Mouse (Mus musculus) testis, postnatal 10 days (tissue): ENCODE measurements around the gene Gm13101.
A peak's percentile ranks its signal among the peaks of the same experiment; 100 is the strongest.
"Not testable (repeated sequence)": the region's sequence is repeated elsewhere in the genome, so short reads cannot be mapped to it uniquely, and the experiment has no call there.

Experiments used
- DNase-seq: peaks from one replicate; pipeline ENCODE4 v3.0.0; 2021; ENCODE audit warnings: low spot score

The Gm13101 gene

DNA sequence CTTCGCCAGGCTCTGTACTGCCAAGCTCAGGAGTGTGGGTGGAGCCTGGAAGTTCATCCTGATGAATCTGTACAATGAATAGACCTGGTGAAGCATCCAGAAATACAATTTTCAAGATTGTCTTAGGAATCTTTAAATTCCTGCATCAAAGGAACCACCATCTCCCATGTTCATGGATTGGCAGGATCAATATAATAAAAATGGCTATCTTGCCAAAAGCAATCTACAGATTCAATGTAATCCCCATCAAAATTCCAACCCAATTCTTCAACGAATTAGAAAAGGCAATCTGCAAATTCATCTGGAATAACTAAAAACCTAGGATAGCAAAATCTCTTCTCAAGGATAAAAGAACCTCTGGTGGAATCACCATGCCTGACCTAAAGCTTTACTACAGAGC lies at the start of gene Gm13101:
TSS of gene Gm13101 (minus strand) at position 101 of the 400 bp plus-strand sequence.
- DNase-seq: not testable (repeated sequence)

DNA sequence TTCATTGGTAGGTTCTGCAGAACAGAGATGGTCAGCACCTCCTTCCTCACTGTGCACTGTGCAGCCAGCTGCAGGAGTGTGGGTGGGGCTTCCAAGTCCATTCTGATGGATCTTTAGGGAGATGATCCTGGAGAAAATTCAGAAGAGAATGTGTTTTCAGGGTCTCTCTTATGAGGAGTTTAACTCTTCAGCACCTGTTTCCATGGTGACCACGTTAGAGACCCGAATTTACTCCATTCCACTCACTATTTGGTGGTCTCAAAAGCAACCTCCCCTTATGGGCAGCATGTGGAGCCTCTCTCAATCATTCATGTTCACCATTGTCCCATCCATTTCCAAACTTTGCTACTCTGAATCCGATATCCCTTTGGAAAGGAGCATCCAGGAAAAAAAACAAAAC lies 27.5 kb upstream of the Gm13101 start, which contains the start of gene Pramef17:
TSS of gene Pramef17 (minus strand) at position 101 of the 400 bp plus-strand sequence.
- DNase-seq: not testable (repeated sequence)

DNA sequence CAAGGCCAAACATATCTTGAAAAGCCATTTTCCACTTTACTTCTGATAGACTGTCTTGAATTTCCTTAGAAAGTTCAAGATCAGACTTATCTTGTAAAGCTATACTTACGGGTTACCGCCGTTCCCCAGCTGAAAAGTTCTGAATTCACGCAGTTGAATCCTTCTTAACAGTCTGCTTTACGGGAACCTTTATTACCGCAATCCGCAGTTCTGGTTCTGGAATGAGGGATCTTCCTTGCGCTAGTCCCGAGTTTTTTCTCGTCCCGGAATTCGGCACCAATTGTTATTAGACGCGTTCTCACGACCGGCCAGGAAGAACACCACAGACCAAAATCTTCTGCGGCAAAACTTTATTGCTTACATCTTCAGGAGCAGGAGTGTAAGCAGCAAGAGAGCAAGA lies 21.4 kb upstream of the Gm13101 start:
- DNase-seq: peak; percentile 80

DNA sequence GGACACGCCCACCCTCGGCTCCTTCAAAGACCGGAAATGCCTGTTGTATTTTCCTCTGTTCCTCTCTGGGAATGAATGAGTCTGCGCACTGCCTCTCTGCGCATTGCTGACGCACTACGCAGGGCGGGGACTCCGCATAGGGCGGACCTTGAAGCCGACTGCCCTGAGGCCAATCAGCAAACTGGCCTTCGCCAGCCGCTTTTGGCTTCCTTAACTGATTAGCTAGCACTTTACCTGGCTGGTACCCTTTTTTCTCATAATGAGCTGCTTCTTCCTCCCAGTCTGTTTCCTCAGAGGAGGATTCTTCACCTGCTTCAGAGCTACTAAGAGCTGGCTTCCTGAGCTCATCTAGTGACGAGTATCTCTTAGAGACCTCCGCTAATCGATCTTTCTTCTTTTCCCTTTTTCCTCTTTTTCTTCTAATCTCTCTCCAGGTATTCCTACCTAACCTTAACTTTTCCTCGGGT lies 20.8 kb upstream of the Gm13101 start:
- peak; percentile 43 for DNase-seq

DNA sequence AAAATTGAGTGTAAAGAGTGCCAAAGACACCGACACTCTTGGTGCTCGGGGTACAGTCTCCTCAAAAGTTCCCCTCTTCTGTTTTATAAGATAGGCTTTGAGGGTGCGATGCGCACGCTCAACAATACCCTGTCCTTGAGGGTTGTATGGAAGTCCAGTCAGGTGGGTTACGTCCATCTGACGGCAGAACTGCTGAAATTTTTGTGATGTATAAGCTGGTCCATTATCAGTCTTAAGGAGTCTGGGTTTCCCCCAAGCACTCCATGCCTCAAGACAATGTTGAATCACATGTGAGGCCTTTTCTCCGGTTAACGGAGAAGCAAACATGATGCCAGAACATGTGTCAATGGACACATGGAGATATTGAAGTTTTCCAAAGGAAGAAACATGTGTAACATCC lies 19.0 kb upstream of the Gm13101 start:
- peak; percentile 45 for DNase-seq

DNA sequence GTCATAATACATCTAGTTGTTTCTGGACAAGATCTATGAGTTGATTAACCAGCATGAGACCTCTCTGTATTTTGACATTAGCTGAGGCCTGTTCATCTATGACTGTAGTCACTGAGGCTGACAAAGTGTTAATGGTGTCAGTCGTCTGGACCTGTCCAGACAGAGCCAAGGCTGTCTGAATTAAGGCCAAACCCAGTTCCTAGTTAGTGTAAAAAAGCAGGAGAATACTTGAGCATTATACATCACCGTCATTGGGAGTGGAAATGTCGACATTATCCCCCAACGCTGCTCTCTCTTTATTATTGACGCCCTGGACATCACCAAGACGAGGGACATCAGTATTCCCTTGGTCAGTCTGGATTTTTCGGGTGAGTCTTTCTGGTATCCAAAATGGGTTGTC lies 18.4 kb upstream of the Gm13101 start:
- not testable (repeated sequence) for DNase-seq

DNA sequence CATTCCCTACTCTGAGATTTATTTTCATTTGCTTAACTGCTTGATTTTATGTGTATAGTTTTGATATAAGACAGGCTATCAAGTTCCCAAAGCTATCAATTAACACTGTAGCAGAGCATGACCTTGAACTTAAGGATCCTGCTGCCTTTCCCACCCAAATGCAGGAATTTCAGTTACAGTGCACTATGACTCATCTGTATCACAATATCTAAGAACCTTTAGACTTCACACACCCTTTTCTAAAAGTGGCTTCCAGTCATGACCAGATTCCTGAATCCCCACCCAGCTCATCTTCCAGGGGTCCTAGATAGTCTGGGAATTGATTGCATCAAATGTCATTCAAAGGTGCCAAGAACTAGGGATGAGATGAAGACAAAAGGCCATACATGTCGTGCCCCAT lies 16.7 kb upstream of the Gm13101 start:
- not testable (repeated sequence) for DNase-seq

DNA sequence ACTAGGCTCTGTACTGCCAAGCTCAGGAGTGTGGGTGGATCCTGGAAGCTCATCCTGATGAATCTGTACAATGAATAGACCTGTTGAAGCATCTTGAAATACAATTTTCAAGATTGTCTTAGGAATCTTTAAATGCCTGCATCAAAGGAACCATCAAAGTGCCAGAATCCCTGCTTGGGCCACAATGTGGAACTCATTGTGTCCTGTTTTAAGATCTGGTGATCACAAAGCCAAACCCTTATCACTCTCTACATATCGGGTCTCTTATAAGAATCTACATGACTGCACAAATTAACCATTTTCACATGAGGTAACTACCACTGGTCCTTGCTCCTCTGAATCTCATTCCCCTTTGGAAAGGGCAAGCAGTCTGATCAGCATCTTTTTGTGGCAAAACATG lies 15.8 kb downstream of the Gm13101 start, which contains the start of gene Pramef25:
TSS of gene Pramef25 (minus strand) at position 101 of the 400 bp plus-strand sequence.
- DNase-seq: not testable (repeated sequence)
